Mouse (Mus musculus) limb, embryonic 15.5 days (tissue): ENCODE data around the gene Lifr. TPM values are rescaled to one million over a fixed set of nuclear protein-coding genes. Genes with fewer than 3 reads are reported as not detected.

Experiments
- ATAC-seq: fragments of 200-750 bp; cut with Nextera tagmentation; 2 replicates; pipeline ENCODE4 v1.8.0; 2017; ENCODE audit warnings: low read depth, moderate TSS enrichment; ENCODE audit not compliant: insufficient number of reproducible peaks, low FRiP score, low TSS enrichment
- H3K27ac ChIP-seq: fragments of 300-500 bp; sonication (generic); 2 replicates; pipeline ENCODE4 v1.5.1; 2015; ENCODE audit warnings: moderate library complexity, mild to moderate bottlenecking, inconsistent platforms
- H3K27me3 ChIP-seq: fragments of 300-500 bp; sonication (generic); 2 replicates; pipeline ENCODE4 v1.6.1; 2015; ENCODE audit warnings: inconsistent platforms
- H3K36me3 ChIP-seq: fragments of 300-500 bp; sonication (generic); 2 replicates; pipeline ENCODE4 v1.6.1; 2015; ENCODE audit warnings: inconsistent platforms
- H3K4me1 ChIP-seq: fragments of 300-500 bp; sonication (generic); 2 replicates; pipeline ENCODE4 v1.6.1; 2015; ENCODE audit warnings: inconsistent platforms
- H3K4me2 ChIP-seq: fragments of 300-500 bp; sonication (generic); 2 replicates; pipeline ENCODE4 v1.6.1; 2015; ENCODE audit warnings: mild to moderate bottlenecking, inconsistent platforms
- H3K4me3 ChIP-seq: fragments of 300-500 bp; sonication (generic); 2 replicates; pipeline ENCODE4 v1.5.1; 2015; ENCODE audit warnings: mild to moderate bottlenecking, inconsistent platforms
- H3K9ac ChIP-seq: fragments of 300-500 bp; sonication (generic); 2 replicates; pipeline ENCODE4 v1.6.1; 2015; ENCODE audit warnings: inconsistent platforms
- H3K9me3 ChIP-seq: fragments of 300-500 bp; sonication (generic); 2 replicates; pipeline ENCODE4 v1.6.1; 2016; ENCODE audit warnings: inconsistent platforms
- WGBS: fragments of 180-500 bp; shearing (Covaris S2); methylation state at CpG from one replicate; pipeline ENCODE4 v1.1.7; 2015; 5-methylcytosine and 5-hydroxymethylcytosine counted together
- polyA plus RNA-seq: library from polyadenylated mRNA; unstranded; fragments of >200 nt; fragmentation: Nextera tagmentation; extraction: Ambion mirVana; gene quantifications from 2 replicates; pipeline ENCODE4 v1.2.1, GENCODE M21; 2015

Lifr gene
- polyA plus RNA-seq, 1 experiment from 2014 or later: 14.3 TPM

DNA sequence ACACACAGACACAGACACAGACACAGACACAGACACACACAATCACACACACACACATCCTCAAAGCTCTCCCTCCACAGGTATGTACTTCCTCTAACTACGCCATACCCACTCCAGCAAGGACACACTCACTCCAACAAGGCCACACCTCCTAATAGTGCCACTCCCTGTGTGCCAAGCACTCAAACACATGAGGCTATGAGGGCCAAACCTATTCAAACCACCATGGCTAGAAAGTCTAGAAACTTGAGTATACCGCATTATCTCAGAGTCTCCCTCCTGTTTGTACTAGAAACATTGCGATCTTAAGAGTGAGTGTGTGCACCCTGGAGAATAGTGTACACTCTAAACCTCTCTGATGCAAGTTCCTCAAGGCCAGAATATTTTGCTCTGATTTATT, 125.4 kb downstream of the Lifr start:
- ATAC-seq: no peak

DNA sequence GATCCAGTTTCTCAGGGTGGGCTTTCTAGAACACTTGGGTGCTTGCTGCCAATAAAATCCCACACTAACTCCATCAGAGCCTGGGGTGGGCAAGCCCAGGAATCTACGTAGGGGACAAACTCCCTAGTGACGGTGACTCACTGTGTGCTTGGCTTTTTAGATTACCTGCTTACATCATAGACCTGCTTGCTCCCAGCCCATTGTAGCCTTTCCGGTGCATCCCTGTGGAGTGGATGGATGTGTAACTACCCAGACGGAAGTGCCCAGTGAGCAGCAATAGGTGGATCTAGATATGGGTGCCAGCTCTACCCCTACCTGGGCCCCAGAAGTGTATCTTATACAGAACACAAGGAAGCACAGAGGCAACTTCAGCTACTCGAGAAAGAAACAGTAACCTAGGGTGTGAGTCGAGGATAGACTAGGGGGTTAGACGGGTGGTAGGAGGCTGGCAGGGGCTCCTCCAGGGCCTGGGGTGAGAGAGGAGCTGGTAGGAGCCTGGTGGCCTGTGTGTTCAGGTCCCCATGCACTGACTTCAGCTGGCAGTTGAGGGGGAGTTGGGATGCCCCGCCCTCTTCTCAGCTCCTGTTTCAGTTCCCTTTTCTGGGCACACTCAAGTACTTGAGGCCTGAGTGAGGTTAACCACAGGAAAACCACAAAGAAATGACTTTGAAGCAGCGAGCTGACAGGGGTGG, 126.3 kb downstream of the Lifr start:
- Histone ChIP-seq H3K9ac (no peak overlapping the region), H3K27ac (no peak overlapping the region), H3K4me3 (no peak overlapping the region), H3K4me1 (peaks cover 12% of the 10 kb centered on the region), H3K4me2 (no peak overlapping the region), H3K9me3 (no peaks in the 10 kb centered on the region), H3K27me3 (no peaks in the 10 kb centered on the region), H3K36me3 (no peaks in the 10 kb centered on the region)
- ATAC-seq: 0 out of 2 replicates have a peak, but pooled peaks have one; percentile 19
- WGBS: 75% methylated on average over 9 of the region's 9 CpGs

More for the DNA sequence above, 125.4 kb downstream of the Lifr start:
- H3K4me1 ChIP-seq: peaks cover 12% of the 10 kb centered on the region
- no peaks in the 10 kb centered on the region for H3K27me3 ChIP-seq
- H3K4me2 ChIP-seq: no peak overlapping the region
- no peak overlapping the region for H3K9ac ChIP-seq
- no peak overlapping the region for H3K4me3 ChIP-seq
- 94% methylated on average over 3 of the region's 3 CpGs for WGBS
- no peaks in the 10 kb centered on the region for H3K9me3 ChIP-seq
- H3K36me3 ChIP-seq: no peaks in the 10 kb centered on the region
- H3K27ac ChIP-seq: no peak overlapping the region

DNA sequence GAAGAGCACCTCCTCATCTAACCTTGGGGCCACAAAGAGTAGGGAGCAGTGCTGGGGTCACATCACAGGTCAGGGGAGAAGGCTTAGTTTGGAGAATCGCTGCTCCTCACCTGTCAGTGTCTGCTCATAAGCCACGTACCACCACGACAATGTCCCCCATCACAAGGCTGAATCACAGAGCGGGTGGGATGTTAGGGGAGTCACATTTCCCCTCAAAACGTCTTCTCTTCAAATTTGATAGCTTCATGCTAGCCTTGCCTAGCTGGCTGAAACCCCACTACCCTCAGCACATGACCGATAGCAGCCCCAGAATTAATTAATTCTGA, 126.8 kb downstream of the Lifr start:
- no peak overlapping the region for H3K27ac ChIP-seq
- no peak overlapping the region for H3K9ac ChIP-seq
- H3K27me3 ChIP-seq: no peaks in the 10 kb centered on the region
- H3K4me2 ChIP-seq: no peak overlapping the region
- no peaks in the 10 kb centered on the region for H3K9me3 ChIP-seq
- no peaks in the 10 kb centered on the region for H3K36me3 ChIP-seq
- ATAC-seq: 0 out of 2 replicates have a peak, but pooled peaks have one; percentile 35
- WGBS: 75% methylated on average over 6 of the region's 6 CpGs
- H3K4me1 ChIP-seq: peaks cover 16% of the 10 kb centered on the region
- no peak overlapping the region for H3K4me3 ChIP-seq

DNA sequence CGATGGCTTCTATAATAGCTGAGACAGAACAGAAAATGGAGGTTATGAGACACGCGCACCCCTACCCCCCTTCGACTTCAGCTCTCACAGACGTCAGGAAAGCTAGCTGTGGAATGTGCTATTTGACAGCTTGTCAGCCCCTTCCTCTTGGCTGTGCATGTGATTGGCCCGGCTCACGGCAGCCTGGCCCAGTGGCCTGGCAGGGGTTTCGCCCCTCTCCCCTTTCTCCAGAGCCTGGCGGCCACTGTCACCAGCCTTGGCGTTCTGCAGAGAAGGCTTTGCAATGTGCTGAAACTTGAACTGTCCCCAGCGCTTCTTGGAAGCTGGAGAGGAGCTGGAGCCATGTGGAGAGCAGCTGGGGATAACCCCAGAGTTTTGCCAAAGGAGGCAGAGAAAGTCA, 132.4 kb downstream of the Lifr start:
- no peak for ATAC-seq
- Histone ChIP-seq H3K36me3 (no peaks in the 10 kb centered on the region), H3K4me1 (peaks cover 22% of the 10 kb centered on the region), H3K4me3 (no peak overlapping the region), H3K27ac (no peak overlapping the region), H3K4me2 (no peak overlapping the region), H3K27me3 (no peaks in the 10 kb centered on the region), H3K9ac (no peak overlapping the region), H3K9me3 (no peaks in the 10 kb centered on the region)
- 24% methylated on average over 11 of the region's 11 CpGs for WGBS

DNA sequence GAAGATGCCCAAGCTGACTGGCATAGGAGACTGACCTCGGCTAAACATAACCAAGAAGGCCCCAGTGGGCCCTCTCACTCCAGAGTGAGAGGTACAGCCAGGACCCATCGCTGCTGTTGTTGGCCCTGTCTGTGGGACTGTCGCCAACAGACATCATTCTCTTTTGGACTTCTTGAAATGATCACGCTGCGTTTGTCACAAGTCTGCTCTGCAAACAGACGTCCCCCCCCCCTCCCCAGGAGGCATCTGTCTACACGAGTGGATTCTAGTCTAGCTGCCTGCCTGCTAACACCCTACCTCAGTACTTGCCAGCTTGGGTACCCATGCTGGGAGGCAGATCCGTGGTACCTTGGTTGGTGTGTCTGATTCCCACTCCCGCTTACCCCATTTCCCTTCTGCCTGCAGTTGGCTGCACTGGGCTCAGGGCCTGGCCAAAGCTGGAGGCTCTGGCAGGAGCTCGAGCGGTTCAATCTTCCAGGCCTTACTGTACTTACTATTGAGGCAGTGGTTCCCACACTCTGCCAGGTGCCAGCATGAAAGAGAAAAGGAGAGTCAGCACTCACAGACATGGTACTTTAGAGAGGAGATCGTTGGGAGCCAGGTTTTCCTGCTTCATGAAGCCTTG, 133.8 kb downstream of the Lifr start:
- Histone ChIP-seq H3K36me3 (no peaks in the 10 kb centered on the region), H3K9me3 (no peaks in the 10 kb centered on the region), H3K27me3 (no peaks in the 10 kb centered on the region), H3K4me3 (no peak overlapping the region), H3K4me2 (no peak overlapping the region), H3K27ac (no peak overlapping the region), H3K4me1 (peaks cover 22% of the 10 kb centered on the region), H3K9ac (no peak overlapping the region)
- ATAC-seq: no peak
- WGBS: 74% methylated on average over 12 of the region's 12 CpGs

DNA sequence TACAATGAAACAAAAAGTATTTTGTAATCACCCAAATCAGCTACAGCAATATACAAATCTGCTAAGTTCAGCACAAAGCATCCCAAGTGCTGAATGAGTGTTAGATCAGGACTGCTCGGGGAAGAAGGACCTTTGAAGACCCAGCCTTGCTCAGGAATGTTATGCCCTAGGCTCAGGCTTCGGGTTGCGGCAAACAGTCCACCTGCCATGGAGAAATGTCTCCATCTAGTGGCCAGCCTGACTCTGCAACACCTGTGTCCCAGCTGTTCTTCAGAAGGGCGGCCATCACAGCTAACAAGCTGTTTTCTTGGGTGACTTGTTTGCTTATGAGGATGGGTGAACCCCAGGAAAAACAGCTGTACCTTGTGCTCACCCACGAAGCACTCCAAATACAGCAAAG, 135.8 kb downstream of the Lifr start:
- no peak overlapping the region for H3K4me2 ChIP-seq
- H3K27me3 ChIP-seq: no peaks in the 10 kb centered on the region
- 3% methylated on average over 5 of the region's 5 CpGs for WGBS
- H3K4me1 ChIP-seq: peaks cover 22% of the 10 kb centered on the region
- no peak overlapping the region for H3K4me3 ChIP-seq
- H3K36me3 ChIP-seq: no peaks in the 10 kb centered on the region
- no peak for ATAC-seq
- no peak overlapping the region for H3K27ac ChIP-seq
- H3K9ac ChIP-seq: no peak overlapping the region
- H3K9me3 ChIP-seq: no peaks in the 10 kb centered on the region

DNA sequence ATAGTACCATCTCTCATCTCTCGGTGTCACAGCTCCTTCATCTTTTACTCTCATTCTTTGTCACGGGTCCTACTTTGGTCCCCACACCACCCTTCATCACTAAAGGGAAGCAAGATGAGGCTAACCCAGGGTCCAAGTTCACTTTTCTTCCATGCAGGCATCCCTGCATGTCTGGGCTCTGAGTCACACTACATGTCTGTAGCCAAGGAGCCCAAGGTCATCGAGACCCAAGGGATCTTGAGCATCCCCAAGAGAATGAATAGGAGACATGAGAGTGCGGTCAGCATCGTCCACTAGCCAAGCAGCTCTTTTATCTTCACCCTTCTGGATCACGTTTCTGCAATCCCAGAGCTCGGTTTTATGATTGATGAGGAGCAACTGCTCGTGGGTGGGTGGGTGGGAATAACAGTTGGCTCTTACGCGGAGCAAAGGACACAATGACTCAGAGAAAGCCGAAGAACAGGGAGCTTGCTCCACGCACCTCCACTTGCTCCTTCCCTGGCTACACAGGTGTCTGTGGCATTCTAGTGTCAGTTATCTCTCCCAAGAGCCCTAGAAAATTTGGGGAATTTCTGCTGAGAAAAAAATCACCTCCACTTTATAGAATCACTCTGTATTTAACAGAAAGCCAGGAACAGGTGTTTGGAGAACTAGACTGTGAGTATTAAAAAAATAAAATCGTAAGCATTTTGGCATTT, 143.1 kb downstream of the Lifr start:
- H3K36me3 ChIP-seq: no peaks in the 10 kb centered on the region
- H3K9ac ChIP-seq: no peak overlapping the region
- 67% methylated on average over 13 of the region's 13 CpGs for WGBS
- no peak overlapping the region for H3K4me2 ChIP-seq
- no peaks in the 10 kb centered on the region for H3K4me1 ChIP-seq
- H3K27me3 ChIP-seq: no peaks in the 10 kb centered on the region
- ATAC-seq: no peak
- H3K9me3 ChIP-seq: no peaks in the 10 kb centered on the region
- H3K4me3 ChIP-seq: no peak overlapping the region
- no peak overlapping the region for H3K27ac ChIP-seq

DNA sequence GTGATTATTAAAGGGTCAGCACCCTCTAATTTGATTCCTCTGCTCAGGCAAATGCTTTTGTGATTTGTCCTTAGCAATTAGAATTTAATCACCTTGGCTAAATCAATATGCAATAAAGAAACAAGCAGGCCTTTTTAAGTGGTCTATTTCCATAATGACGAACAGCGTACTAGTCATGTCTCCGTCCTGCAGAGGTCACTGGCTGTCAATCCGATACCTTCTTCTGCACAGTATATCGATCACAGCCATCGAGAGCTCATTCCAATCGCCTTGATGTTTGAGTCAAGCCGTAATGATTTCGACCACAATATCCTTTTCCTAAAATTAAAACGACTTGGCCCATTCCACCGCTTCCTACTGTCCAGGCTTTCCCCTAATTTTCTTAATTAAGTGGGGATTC, 149.5 kb downstream of the Lifr start:
- Histone ChIP-seq H3K4me1 (no peaks in the 10 kb centered on the region), H3K36me3 (no peaks in the 10 kb centered on the region), H3K4me2 (no peak overlapping the region), H3K27ac (no peak overlapping the region), H3K27me3 (no peaks in the 10 kb centered on the region), H3K9me3 (no peaks in the 10 kb centered on the region), H3K4me3 (no peak overlapping the region), H3K9ac (no peak overlapping the region)
- WGBS: 85% methylated on average over 11 of the region's 11 CpGs
- no peak for ATAC-seq

DNA sequence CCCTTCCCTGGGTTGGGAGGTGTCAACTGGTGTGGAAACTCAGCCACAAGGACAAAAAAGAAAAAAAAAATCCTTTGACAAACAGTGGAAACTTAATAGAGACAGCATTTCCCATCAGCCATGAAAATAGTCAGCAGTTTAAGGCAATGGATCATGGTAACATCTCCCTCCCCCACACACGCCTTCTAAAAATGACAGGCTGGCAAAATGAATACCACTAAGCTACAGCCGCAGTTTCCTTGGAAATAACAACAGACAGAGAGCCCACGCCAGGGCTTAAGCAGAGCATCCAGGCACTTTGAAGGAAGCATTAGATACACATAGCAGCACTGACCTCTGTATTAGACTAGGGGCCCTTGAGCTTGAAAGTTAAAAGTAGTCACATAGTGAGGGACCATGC, 150.5 kb downstream of the Lifr start:
- H3K4me1 ChIP-seq: no peaks in the 10 kb centered on the region
- 79% methylated on average over 3 of the region's 3 CpGs for WGBS
- no peaks in the 10 kb centered on the region for H3K27me3 ChIP-seq
- no peak overlapping the region for H3K4me3 ChIP-seq
- no peak overlapping the region for H3K9ac ChIP-seq
- H3K36me3 ChIP-seq: no peaks in the 10 kb centered on the region
- ATAC-seq: no peak
- H3K27ac ChIP-seq: no peak overlapping the region
- no peaks in the 10 kb centered on the region for H3K9me3 ChIP-seq
- no peak overlapping the region for H3K4me2 ChIP-seq

DNA sequence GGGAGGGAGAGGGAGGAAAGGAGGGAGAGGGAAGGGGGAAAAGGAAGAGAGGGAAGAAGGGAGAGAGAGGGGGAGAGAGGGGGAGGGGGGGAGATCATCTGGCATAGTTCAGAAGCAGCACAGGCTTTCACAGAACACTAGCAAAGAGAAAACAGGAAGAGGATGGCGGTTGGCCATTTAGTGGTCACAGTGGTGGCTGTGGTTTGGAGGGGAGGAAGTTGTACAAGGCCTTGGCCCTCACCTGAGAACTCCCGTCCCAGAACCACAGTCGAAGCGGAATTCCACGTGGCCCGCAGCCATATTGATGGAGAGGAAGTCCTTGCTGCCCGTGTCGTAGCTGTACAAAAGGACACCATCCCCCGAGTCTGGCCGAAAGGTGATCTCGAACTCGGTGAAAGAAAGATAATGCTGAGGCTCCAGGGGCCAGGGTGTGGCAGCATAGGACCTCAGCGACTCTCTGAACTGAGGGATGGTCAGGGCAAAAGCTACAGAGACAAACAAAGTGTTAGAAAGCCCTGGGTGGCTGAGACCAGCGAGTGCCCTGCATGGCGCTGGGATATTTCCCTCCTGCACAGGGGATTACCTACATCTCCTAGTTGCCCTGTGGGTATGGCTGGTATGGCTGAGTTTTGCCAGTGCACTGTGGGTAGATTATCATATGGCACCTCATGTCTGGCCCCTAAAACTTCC, 151.9 kb downstream of the Lifr start:
- WGBS: 76% methylated on average over 15 of the region's 15 CpGs
- Histone ChIP-seq H3K4me1 (no peaks in the 10 kb centered on the region), H3K9ac (no peak overlapping the region), H3K4me3 (no peak overlapping the region), H3K4me2 (no peak overlapping the region), H3K27ac (no peak overlapping the region), H3K36me3 (no peaks in the 10 kb centered on the region), H3K9me3 (no peaks in the 10 kb centered on the region), H3K27me3 (no peaks in the 10 kb centered on the region)
- ATAC-seq: no peak
